Mouse (Mus musculus): ENCODE results near the gene Hnrnpa3. TPM values are rescaled to one million over a fixed set of nuclear protein-coding genes. Genes with fewer than 3 reads are reported as not detected.

Hnrnpa3 gene
- polyA plus RNA-seq, 1 experiment from 2014 or later, result 127 TPM

DNA sequence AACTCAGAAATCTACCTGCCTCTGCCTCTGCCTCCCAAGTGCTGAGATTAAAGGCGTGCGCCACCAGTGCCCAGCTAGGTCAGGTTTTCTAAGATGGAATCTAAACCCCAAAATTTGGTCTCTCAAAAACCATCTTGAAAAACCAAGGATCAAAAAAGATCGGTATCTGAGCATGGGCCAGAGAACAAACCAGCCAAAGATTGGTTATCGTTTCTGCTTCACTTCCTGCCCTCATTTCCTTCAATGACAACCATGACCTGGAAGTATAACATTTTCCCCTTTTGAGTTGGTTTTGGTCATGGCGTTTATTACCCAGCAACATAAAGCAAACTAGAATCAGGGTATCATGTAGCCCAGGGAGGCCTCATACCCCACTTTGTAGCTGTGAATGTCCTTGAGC is 2.1 kb upstream of the Hnrnpa3 start:
- Histone ChIP-seq H3K27me3 (ENCODE audit: control insufficient read depth, insufficient read depth, low read length) (no peaks in the 10 kb centered on the region), H3K36me3 (ENCODE audit: control insufficient read depth, insufficient read depth, low read length) (no peaks in the 10 kb centered on the region), H3K4me3 (ENCODE audit: low read depth, low read length) (no peak overlapping the region), H3K4me1 (replicated peaks; ENCODE audit: control insufficient read depth, insufficient read depth) (0 out of 2 replicates have a peak, but pooled peaks cover 3% of the 10 kb centered on the region), H3K9ac (ENCODE audit: low read length) (no peak overlapping the region), H3K4me2 (replicated peaks; ENCODE audit: low read depth) (no peak overlapping the region), H3K9me3 (ENCODE audit: control insufficient read depth, low read length) (no peaks in the 10 kb centered on the region), H3K27ac (replicated peaks) (peak overlapping the region; percentile 99; the same call in 1 of the 2 replicates)
- TF ChIP-seq EP300 (optimal IDR thresholded peaks at IDR 0.05) (no peak), CTCF (IDR thresholded peaks at IDR 0.05; ENCODE audit: low read depth) (no peak)
- ATAC-seq (ENCODE audit: low FRiP score, low TSS enrichment) (no peak), DNase-seq (ENCODE audit: low spot score) (no peak)
- WGBS, result 92% methylated on average over 5 of the region's 5 CpGs

DNA sequence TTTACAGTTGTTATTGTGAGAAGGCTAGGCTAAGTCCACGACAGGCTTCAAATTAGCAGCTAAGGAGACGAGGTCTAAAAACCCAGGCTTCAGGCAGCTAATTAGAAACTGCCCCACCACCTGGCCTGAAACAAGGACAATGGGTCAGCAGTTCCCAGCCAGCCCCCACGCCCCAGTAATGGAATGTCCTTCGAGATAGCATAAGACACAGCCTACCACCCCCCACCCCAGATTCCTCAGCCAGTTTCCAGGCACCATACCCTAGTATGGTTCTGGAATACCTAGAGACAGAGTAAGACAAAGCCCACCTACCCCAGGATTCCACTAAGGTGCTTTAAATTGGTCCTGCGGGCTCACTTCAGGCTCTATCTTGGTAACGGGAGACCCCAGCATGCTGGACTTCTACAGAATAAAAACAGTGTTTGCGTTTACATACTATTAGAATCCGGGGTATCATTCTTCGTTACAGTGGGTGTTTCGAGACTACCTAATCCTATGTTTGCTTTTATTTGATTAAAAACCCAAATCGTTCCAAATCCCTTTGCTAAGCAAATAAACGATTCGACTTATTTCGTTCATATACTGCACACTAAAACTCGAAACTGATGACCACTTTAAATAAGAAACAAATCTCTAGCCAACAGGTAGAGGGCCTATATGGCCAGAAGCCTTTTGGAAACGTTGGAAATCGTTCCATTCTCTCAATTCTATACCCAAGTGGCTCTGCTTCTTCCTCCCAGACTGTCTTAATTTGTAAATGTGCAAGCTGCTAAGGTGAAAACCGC is 962 bp upstream of the Hnrnpa3 start:
- Histone ChIP-seq H3K9me3 (ENCODE audit: control insufficient read depth, low read length) (no peaks in the 10 kb centered on the region), H3K4me2 (replicated peaks; ENCODE audit: low read depth) (peak overlapping the region; percentile 71), H3K36me3 (ENCODE audit: control insufficient read depth, insufficient read depth, low read length) (no peaks in the 10 kb centered on the region), H3K4me3 (ENCODE audit: low read depth, low read length) (peak overlapping the region; percentile 94), H3K4me1 (replicated peaks; ENCODE audit: control insufficient read depth, insufficient read depth) (0 out of 2 replicates have a peak, but pooled peaks cover 3% of the 10 kb centered on the region), H3K9ac (ENCODE audit: low read length) (peak overlapping the region; percentile 81), H3K27ac (replicated peaks) (peak overlapping the region; percentile 99), H3K27me3 (ENCODE audit: control insufficient read depth, insufficient read depth, low read length) (no peaks in the 10 kb centered on the region)
- DNase-seq (ENCODE audit: low spot score) (peak; percentile 58), ATAC-seq (ENCODE audit: low FRiP score, low TSS enrichment) (no peak)
- 0 out of 2 replicates have a peak, but pooled peaks have one; percentile 10 for TF ChIP-seq CTCF (IDR thresholded peaks at IDR 0.05; ENCODE audit: low read depth)
- no peak for TF ChIP-seq EP300 (optimal IDR thresholded peaks at IDR 0.05)
- 2% methylated on average over 18 of the region's 18 CpGs for WGBS

DNA sequence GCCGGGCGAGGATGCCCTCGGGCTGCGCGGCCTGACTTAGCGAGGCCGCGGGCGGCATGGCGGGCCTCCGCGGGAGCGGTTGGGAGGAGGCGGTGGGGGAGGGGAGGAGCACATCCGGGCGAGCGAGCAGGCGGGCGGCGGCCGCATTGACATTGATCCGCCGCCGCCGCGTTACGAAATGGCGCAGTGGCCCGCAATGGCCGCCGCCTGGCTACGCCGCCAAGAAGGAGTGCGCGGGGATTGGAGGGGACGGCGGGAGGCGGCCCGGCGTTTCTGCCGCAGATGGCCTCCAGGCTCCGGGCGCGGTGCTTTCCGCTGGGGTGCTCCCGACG is 534 bp downstream of the Hnrnpa3 start:
- Histone ChIP-seq H3K27ac (replicated peaks) (peak overlapping the region; percentile 99), H3K4me2 (replicated peaks; ENCODE audit: low read depth) (peak overlapping the region; percentile 49), H3K9ac (ENCODE audit: low read length) (peak overlapping the region; percentile 99), H3K36me3 (ENCODE audit: control insufficient read depth, insufficient read depth, low read length) (peaks cover 8% of the 10 kb centered on the region; the same call in 1 of the 2 replicates), H3K27me3 (ENCODE audit: control insufficient read depth, insufficient read depth, low read length) (no peaks in the 10 kb centered on the region), H3K4me1 (replicated peaks; ENCODE audit: control insufficient read depth, insufficient read depth) (0 out of 2 replicates have a peak, but pooled peaks cover 3% of the 10 kb centered on the region), H3K4me3 (ENCODE audit: low read depth, low read length) (peak overlapping the region; percentile 94), H3K9me3 (ENCODE audit: control insufficient read depth, low read length) (no peaks in the 10 kb centered on the region)
- peak; percentile 95 for DNase-seq (ENCODE audit: low spot score)
- ATAC-seq (ENCODE audit: low FRiP score, low TSS enrichment), result peak; percentile 87
- TF ChIP-seq EP300 (optimal IDR thresholded peaks at IDR 0.05), result no peak
- peak; percentile 29; the same call in 1 of the 2 replicates for TF ChIP-seq CTCF (IDR thresholded peaks at IDR 0.05; ENCODE audit: low read depth)
- 0% methylated on average over 30 of the region's 47 CpGs for WGBS

DNA sequence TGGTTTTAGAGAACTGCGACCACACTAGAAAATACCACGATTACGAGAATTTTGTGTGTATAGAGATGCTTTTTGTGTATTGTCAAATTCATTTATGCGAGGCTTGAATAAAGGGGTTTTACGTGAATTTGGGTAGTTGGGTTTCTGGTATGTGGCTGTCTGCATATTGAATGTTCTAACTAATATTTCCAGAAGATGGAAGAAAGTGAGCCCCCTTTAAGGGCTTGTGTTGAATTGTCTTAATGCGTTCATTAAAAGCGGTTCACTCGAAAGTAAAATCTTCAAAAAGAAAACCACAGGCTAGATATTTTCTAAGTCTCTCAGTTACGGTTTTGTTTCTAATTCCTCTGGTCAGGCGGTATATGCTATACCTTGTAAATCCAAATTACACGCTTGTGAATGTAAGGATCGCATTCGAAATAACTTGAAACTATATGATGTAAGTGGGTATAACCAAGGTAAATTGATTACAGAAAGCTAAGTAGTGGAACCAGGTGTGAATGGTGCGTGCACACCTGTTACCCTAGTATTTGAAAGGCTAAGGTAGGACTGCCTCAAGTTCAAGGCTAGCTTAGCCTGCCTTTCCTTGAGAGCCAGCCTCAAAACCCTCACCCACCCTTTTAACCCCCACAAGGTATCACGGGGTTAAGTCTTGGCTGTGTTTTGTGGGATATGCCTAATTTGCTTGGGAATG is 1.3 kb downstream of the Hnrnpa3 start:
- H3K9ac ChIP-seq (ENCODE audit: low read length), result peak overlapping the region; percentile 99
- H3K36me3 ChIP-seq (ENCODE audit: control insufficient read depth, insufficient read depth, low read length), result peaks cover 8% of the 10 kb centered on the region; the same call in 1 of the 2 replicates
- DNase-seq (ENCODE audit: low spot score), result no peak
- ATAC-seq (ENCODE audit: low FRiP score, low TSS enrichment), result no peak
- peak overlapping the region; percentile 94 for H3K4me3 ChIP-seq (ENCODE audit: low read depth, low read length)
- peak overlapping the region; percentile 99 for H3K27ac ChIP-seq (replicated peaks)
- WGBS, result 1% methylated on average over 15 of the region's 15 CpGs
- TF ChIP-seq CTCF (IDR thresholded peaks at IDR 0.05; ENCODE audit: low read depth), result no peak
- no peak for TF ChIP-seq EP300 (optimal IDR thresholded peaks at IDR 0.05)
- no peaks in the 10 kb centered on the region for H3K27me3 ChIP-seq (ENCODE audit: control insufficient read depth, insufficient read depth, low read length)
- no peaks in the 10 kb centered on the region for H3K9me3 ChIP-seq (ENCODE audit: control insufficient read depth, low read length)
- 0 out of 2 replicates have a peak, but pooled peaks cover 3% of the 10 kb centered on the region for H3K4me1 ChIP-seq (replicated peaks; ENCODE audit: control insufficient read depth, insufficient read depth)
- H3K4me2 ChIP-seq (replicated peaks; ENCODE audit: low read depth), result peak overlapping the region; percentile 49

DNA sequence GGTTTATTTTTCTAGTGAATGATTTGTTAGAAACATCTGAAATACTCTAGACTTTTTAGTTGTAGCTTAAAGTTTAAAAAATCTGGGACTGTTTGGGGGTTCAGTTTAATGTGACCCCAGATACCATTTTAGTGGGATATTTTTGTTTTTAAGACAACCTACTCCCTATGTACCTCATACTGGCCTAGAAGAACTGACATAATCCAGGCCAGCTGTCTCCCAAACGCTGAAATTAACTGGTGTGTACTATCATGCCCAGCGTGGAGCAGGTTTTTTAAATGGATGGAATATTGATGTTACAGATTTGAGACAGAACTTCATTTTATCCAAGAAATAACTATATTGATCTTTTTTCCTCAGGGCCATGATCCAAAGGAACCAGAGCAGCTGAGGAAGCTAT is 2.0 kb downstream of the Hnrnpa3 start:
- DNase-seq (ENCODE audit: low spot score) (no peak), ATAC-seq (ENCODE audit: low FRiP score, low TSS enrichment) (no peak)
- H3K36me3 ChIP-seq (ENCODE audit: control insufficient read depth, insufficient read depth, low read length), result peaks cover 8% of the 10 kb centered on the region; the same call in 1 of the 2 replicates
- TF ChIP-seq EP300 (optimal IDR thresholded peaks at IDR 0.05) (no peak), CTCF (IDR thresholded peaks at IDR 0.05; ENCODE audit: low read depth) (no peak)
- 4% methylated on average over 2 of the region's 2 CpGs for WGBS
- H3K27me3 ChIP-seq (ENCODE audit: control insufficient read depth, insufficient read depth, low read length), result no peaks in the 10 kb centered on the region
- no peak overlapping the region for H3K27ac ChIP-seq (replicated peaks)
- H3K4me1 ChIP-seq (replicated peaks; ENCODE audit: control insufficient read depth, insufficient read depth), result 0 out of 2 replicates have a peak, but pooled peaks cover 3% of the 10 kb centered on the region
- no peaks in the 10 kb centered on the region for H3K9me3 ChIP-seq (ENCODE audit: control insufficient read depth, low read length)
- peak overlapping the region; percentile 49 for H3K4me2 ChIP-seq (replicated peaks; ENCODE audit: low read depth)
- H3K4me3 ChIP-seq (ENCODE audit: low read depth, low read length), result peak overlapping the region; percentile 94
- peak overlapping the region; percentile 99; the same call in 1 of the 2 replicates for H3K9ac ChIP-seq (ENCODE audit: low read length)

All from stomach, postnatal 0 days (tissue).